4 mouse cellular contexts compared by ENCODE assay signal in genomic region chr4:53709166-53709565, GRCm38 (mm10). TPM values are rescaled to one million over a fixed set of nuclear protein-coding genes. Genes with fewer than 3 reads are reported as not detected.
DNase-seq lines count a peak whose midpoint lies in the region; TF ChIP-seq lines count a peak whose summit lies in the region.
"Not testable (repeated sequence)": the region's sequence is repeated elsewhere in the genome, so short reads cannot be mapped to it uniquely, and the experiment has no call there.

No protein-coding gene starts in this region.

- not testable (repeated sequence) for H3K79me2 ChIP-seq in CH12.LX (replicated peaks; ENCODE audit: control insufficient read depth, extremely low read depth, insufficient read depth, poor library complexity, severe bottlenecking)

- dilution Hi-C loops in CH12.LX (cut with MboI; ENCODE audit: extremely low pct_ligation_motif_present, extremely low pct_unique_long_range_greater_than_20kb, low sequenced_read_pairs): not testable (repeated sequence)

- TF ChIP-seq CTCF in CH12.LX (conservative IDR thresholded peaks at IDR 0.05 in 1 of 2, IDR thresholded peaks at IDR 0.05 in 1 of 2; ENCODE audit: low read depth in 2 of 2, low read length in 2 of 2); brain, embryonic 14.5 days (IDR thresholded peaks at IDR 0.05; ENCODE audit: borderline replicate concordance, extremely low read depth, insufficient read depth, insufficient read length): not testable (repeated sequence)

- TF ChIP-seq POLR2A in CH12.LX (IDR thresholded peaks at IDR 0.05; ENCODE audit: low read depth, low read length): peak; percentile 35; the same call in 1 of the 2 replicates
- not testable (repeated sequence) for TF ChIP-seq POLR2A in brain, embryonic 14.5 days (IDR thresholded peaks at IDR 0.05; ENCODE audit: borderline replicate concordance, extremely low read depth, insufficient read depth, insufficient read length, poor library complexity, severe bottlenecking)

- H3K27ac ChIP-seq in CH12.LX (ENCODE audit: insufficient read depth, low read depth): peak overlapping the region; percentile 11; the same call in 1 of the 2 replicates

- not testable (repeated sequence) for H3K27me3 ChIP-seq in CH12.LX (replicated peaks)

- not testable (repeated sequence) for TF ChIP-seq RAD21 in CH12.LX (IDR thresholded peaks at IDR 0.05; ENCODE audit: low read depth, low read length)

- not testable (repeated sequence) for H3K9me3 ChIP-seq in CH12.LX (replicated peaks; ENCODE audit: low read length)

- not testable (repeated sequence) for H3K36me3 ChIP-seq in CH12.LX (replicated peaks in 1 of 2; ENCODE audit: control insufficient read depth in 1 of 2, insufficient read depth in 1 of 2, low read length in 1 of 2)

- in situ Hi-C loops in CH12.LX (cut with MboI; ENCODE audit: low pct_ligation_motif_present, low pct_unique_long_range_greater_than_20kb, low sequenced_read_pairs): not testable (repeated sequence)

- not testable (repeated sequence) for H3K4me2 ChIP-seq in CH12.LX (ENCODE audit: insufficient read depth, low read depth, poor library complexity, severe bottlenecking)

- peak; percentile 70 for DNase-seq in A20 (ENCODE audit: low read depth, low spot score)
- not testable (repeated sequence) for DNase-seq in CH12.LX (ENCODE audit: extremely low read depth)
- peak; percentile 7 for DNase-seq in brain, embryonic 14.5 days (ENCODE audit: low read depth)
- peak; percentile 63 for DNase-seq in heart, adult 11 months

- not testable (repeated sequence) for H3K9ac ChIP-seq in CH12.LX (ENCODE audit: insufficient read depth, low read depth)

- H3K4me1 ChIP-seq in CH12.LX (ENCODE audit: control insufficient read depth in 1 of 2, insufficient read depth in 2 of 2): peaks cover 5 to 45% of the 10 kb centered on the region in 2 experiments; a peak in 2 of 4 replicates

- TF ChIP-seq EP300 in CH12.LX (IDR thresholded peaks at IDR 0.05; ENCODE audit: low read length): not testable (repeated sequence)

- H3K4me3 ChIP-seq in CH12.LX (replicated peaks in 1 of 3; ENCODE audit: low read depth in 2 of 3, low read length in 2 of 3, poor library complexity in 1 of 3): not testable (repeated sequence)

TF ChIP-seq in CH12.LX, 34 proteins besides CTCF, POLR2A, EP300 and RAD21:
- peak; percentile 38; the same call in 1 of the 2 replicates for TF ChIP-seq ZMIZ1 (IDR thresholded peaks at IDR 0.05; ENCODE audit: low read depth, low read length)
- TF ChIP-seq TBP (conservative IDR thresholded peaks at IDR 0.05; ENCODE audit: low read depth, low read length): 0 out of 2 replicates have a peak, but pooled peaks have one; percentile 26

RNA-seq across cellular contexts. Expression of gene Fktn, which starts 4.6 kb away (rescaled TPM):
- total RNA-seq in CH12.LX (2012; rRNA removed): 4.8 and 5.8 TPM in 2 replicates
- total RNA-seq in CH12.LX (2014; rRNA removed): 5.5 and 5.8 TPM in 2 replicates
- polyA plus RNA-seq in CH12.LX (2012; ENCODE audit: insufficient read length, low read depth): 6.5 and 7.5 TPM in 2 replicates
- 14.5 and 16.0 TPM in 2 replicates for polyA plus RNA-seq in brain, embryonic 14.5 days (2012; rRNA removed)
